Mouse (Mus musculus) kidney, embryonic 16.5 days (tissue): ENCODE results near the gene Olfr492. TPM values are rescaled to one million over a fixed set of nuclear protein-coding genes. Genes with fewer than 3 reads are reported as not detected.

ENCODE experiments used
- ATAC-seq: fragments of 200-750 bp; cut with Nextera tagmentation; 2 replicates; pipeline ENCODE4 v1.8.0; 2017; ENCODE audit warnings: moderate TSS enrichment; ENCODE audit not compliant: low FRiP score, low TSS enrichment
- H3K27ac ChIP-seq: fragments of 300-500 bp; sonication (generic); 2 replicates; pipeline ENCODE4 v1.5.1; 2014; ENCODE audit warnings: low read length
- H3K27me3 ChIP-seq: fragments of 300-500 bp; sonication (generic); 2 replicates; pipeline ENCODE4 v1.6.1; 2014; ENCODE audit warnings: low read length, control low read depth, mixed read lengths; ENCODE audit not compliant: insufficient read depth
- H3K36me3 ChIP-seq: fragments of 300-500 bp; sonication (generic); 2 replicates; pipeline ENCODE4 v1.6.1; 2014; ENCODE audit warnings: low read length, control low read depth, mixed read lengths; ENCODE audit not compliant: insufficient read depth
- H3K4me1 ChIP-seq: fragments of 300-500 bp; sonication (generic); 2 replicates; pipeline ENCODE4 v1.6.1; 2014; ENCODE audit warnings: low read length, control low read depth, mixed read lengths; ENCODE audit not compliant: insufficient read depth
- H3K4me2 ChIP-seq: fragments of 300-500 bp; sonication (generic); replicated peaks from 2 replicates; pipeline ENCODE4 v1.6.1; 2014; ENCODE audit warnings: low read depth, low read length
- H3K4me3 ChIP-seq: fragments of 300-500 bp; sonication (generic); 2 replicates; pipeline ENCODE4 v1.5.1; 2014; ENCODE audit warnings: mild to moderate bottlenecking, low read length
- H3K9ac ChIP-seq: fragments of 300-500 bp; sonication (generic); replicated peaks from 2 replicates; pipeline ENCODE4 v1.6.1; 2014; ENCODE audit warnings: low read length
- H3K9me3 ChIP-seq: fragments of 300-500 bp; sonication (generic); 2 replicates; pipeline ENCODE4 v1.6.1; 2016; ENCODE audit warnings: low read length, control low read depth
- WGBS: fragments of 180-500 bp; shearing (Covaris S2); extraction: QIAGEN DNeasy Blood & Tissue Kit; methylation state at CpG from one replicate; pipeline ENCODE4 v1.1.7; 2014; 5-methylcytosine and 5-hydroxymethylcytosine counted together
- polyA plus RNA-seq: library from polyadenylated mRNA; unstranded; fragments of >200 nt; fragmentation: Nextera tagmentation; extraction: Ambion mirVana; gene quantifications from 2 replicates; pipeline ENCODE4 v1.2.1, GENCODE M21; 2015

Gene Olfr492
- polyA plus RNA-seq, result not detected in 2 replicates

DNA sequence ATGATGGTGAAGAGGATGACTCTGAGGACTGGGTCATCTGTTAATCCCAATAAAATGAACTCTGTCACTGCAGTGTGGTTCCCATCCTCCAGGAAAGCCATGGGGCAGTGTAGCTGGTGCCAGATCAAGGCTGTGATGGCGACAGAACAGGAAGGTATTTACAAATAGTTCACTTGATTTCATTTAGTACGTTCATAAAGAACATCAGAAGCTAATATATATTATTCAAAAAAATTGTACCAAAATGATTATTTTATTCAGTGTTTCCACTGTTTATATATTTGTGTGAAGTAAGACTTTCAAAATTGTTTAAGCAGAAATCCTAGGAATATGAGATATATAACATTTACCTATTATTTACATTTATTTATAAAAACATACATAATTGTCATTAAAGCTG, at the start of gene Olfr492:
Olfr492 (minus strand) TSS at position 101 of the 400 bp plus-strand sequence.
- Histone ChIP-seq H3K36me3 (no peaks in the 10 kb centered on the region), H3K4me1 (no peaks in the 10 kb centered on the region), H3K4me3 (no peak within 1 kb of the TSS), H3K9ac (no peak within 1 kb of the TSS), H3K27me3 (no peaks in the 10 kb centered on the region), H3K27ac (no peak within 1 kb of the TSS), H3K4me2 (no peak within 1 kb of the TSS), H3K9me3 (no peaks in the 10 kb centered on the region)
- whole genome bisulfite sequencing, result 82% methylated on average over 2 of the region's 2 CpGs
- no peak for ATAC-seq

DNA sequence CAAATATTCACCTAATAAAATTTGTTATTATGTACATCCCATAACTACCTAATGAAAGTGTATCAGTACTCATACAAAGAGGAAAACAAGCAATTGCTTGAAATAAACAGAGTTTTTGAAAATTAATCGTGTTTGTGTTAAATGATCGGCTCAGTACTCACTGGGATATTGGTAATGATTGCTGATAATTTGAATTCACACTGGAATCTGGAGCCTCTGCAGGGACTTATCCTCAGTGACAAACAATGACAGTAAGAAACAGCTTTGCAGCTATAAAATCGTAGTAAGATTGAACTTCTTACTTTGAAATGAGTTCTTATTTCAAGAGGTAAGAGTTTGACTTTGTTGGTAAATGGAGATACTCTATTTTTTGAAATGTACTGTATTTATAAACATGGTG, 41.6 kb upstream of the Olfr492 start, which contains the start of gene Olfr494:
Olfr494 (plus strand) TSS at position 301 of the 400 bp plus-strand sequence.
- H3K9ac ChIP-seq, result no peak within 1 kb of the TSS
- ATAC-seq, result no peak
- no peak within 1 kb of the TSS for H3K27ac ChIP-seq
- H3K36me3 ChIP-seq, result no peaks in the 10 kb centered on the region
- H3K4me3 ChIP-seq, result no peak within 1 kb of the TSS
- no peaks in the 10 kb centered on the region for H3K27me3 ChIP-seq
- WGBS, result 80% methylated on average over 3 of the region's 3 CpGs
- no peak within 1 kb of the TSS for H3K4me2 ChIP-seq
- H3K4me1 ChIP-seq, result no peaks in the 10 kb centered on the region
- H3K9me3 ChIP-seq, result no peaks in the 10 kb centered on the region

DNA sequence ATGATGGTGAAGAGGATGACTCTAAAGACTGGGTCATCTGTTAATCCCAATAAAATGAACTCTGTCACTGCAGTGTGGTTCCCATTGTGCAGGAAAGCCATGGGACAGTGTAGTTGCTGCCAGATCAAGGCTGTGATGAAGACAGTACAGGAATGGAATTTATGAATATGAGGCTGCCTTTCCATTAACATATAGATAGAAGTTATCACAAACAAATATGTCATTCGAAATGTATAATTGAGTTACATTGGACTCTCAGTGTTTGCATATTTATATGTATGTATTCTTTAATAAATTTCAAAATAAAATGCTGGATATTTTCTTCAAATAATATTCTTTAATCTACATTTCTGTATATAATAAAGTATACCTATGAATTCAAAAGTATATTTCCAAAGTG, 23.4 kb upstream of the Olfr492 start, which contains the start of gene Olfr493:
Olfr493 (minus strand) TSS at position 101 of the 400 bp plus-strand sequence.
- no peak within 1 kb of the TSS for H3K4me2 ChIP-seq
- no peak within 1 kb of the TSS for H3K9ac ChIP-seq
- no peaks in the 10 kb centered on the region for H3K4me1 ChIP-seq
- H3K9me3 ChIP-seq, result no peaks in the 10 kb centered on the region
- ATAC-seq, result no peak
- no peak within 1 kb of the TSS for H3K27ac ChIP-seq
- H3K4me3 ChIP-seq, result no peak within 1 kb of the TSS
- H3K36me3 ChIP-seq, result no peaks in the 10 kb centered on the region
- 78% methylated on average over 1 of the region's 1 CpGs for WGBS
- H3K27me3 ChIP-seq, result no peaks in the 10 kb centered on the region

DNA sequence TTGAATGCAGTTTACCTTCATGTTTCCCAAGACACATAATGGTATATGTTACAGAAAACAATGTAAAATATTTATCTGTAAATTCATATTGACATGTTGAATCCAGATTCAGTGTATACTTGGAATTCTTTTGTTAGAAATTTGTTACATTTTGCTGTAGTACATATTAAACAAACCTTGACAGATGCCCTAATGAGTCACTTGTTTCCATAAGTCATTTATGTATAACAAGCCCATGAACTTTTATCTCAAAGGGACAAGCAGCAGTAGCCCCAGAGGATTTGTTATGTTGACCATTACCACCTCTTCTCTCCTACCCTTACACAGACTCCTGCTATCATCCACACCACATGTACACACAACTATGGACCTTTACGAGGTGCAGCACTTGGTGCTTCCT, 10.3 kb downstream of the Olfr492 start, which contains the start of gene Olfr491:
Olfr491 (plus strand) TSS at position 301 of the 400 bp plus-strand sequence.
- Histone ChIP-seq H3K9ac (no peak within 1 kb of the TSS), H3K4me3 (no peak within 1 kb of the TSS), H3K36me3 (no peaks in the 10 kb centered on the region), H3K4me2 (no peak within 1 kb of the TSS), H3K27ac (no peak within 1 kb of the TSS), H3K4me1 (no peaks in the 10 kb centered on the region), H3K27me3 (no peaks in the 10 kb centered on the region), H3K9me3 (no peaks in the 10 kb centered on the region)
- 67% methylated on average over 1 of the region's 1 CpGs for WGBS
- no peak for ATAC-seq

DNA sequence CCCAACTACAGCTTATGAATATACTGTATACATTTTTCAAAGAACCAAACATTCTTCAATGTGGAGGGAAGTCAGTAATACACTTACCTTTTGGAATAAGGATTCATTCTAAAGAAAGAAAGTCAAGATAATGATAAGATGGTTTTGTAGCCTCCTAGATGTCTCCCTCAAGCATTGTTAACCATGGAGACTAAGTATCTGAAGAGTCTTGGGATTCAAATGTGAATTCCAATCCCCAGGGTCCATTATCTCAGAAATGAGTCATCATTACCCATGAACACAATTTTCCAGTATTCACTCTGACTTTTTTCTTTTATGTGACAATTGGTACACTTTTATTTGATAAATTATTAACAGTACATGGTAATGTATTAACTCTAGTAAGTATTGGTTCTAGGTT, 34.6 kb downstream of the Olfr492 start, which contains the start of gene Olfr490:
Olfr490 (minus strand) TSS at position 101 of the 400 bp plus-strand sequence.
- Histone ChIP-seq H3K27me3 (no peaks in the 10 kb centered on the region), H3K36me3 (no peaks in the 10 kb centered on the region), H3K9me3 (no peaks in the 10 kb centered on the region), H3K27ac (no peak within 1 kb of the TSS), H3K9ac (no peak within 1 kb of the TSS), H3K4me1 (no peaks in the 10 kb centered on the region), H3K4me3 (no peak within 1 kb of the TSS), H3K4me2 (no peak within 1 kb of the TSS)
- no peak for ATAC-seq

Other genes starting within 250 kb of the Olfr492 start
- gene Olfr481, start 243.8 kb downstream of the Olfr492 start, polyA plus RNA-seq, result not detected in 2 replicates
- 0.07 and 0.13 TPM in 2 replicates for gene Olfr482, start 226.1 kb downstream of the Olfr492 start, polyA plus RNA-seq
- gene Olfr483, start 222.8 kb downstream of the Olfr492 start, polyA plus RNA-seq, result not detected in 2 replicates
- gene Olfr484, start 196.2 kb downstream of the Olfr492 start, polyA plus RNA-seq, result not detected in 2 replicates
- not detected in 2 replicates for gene Olfr485, start 163.8 kb downstream of the Olfr492 start, polyA plus RNA-seq
- not detected in 2 replicates for gene Olfr486, start 150.9 kb downstream of the Olfr492 start, polyA plus RNA-seq
- gene Olfr487, start 109.0 kb downstream of the Olfr492 start, polyA plus RNA-seq, result not detected in 2 replicates
- not detected in 2 replicates for gene Olfr488, start 65.3 kb downstream of the Olfr492 start, polyA plus RNA-seq
- gene Olfr490, start 34.7 kb downstream of the Olfr492 start, polyA plus RNA-seq, result not detected in 2 replicates
- gene Olfr491, start 10.2 kb downstream of the Olfr492 start, polyA plus RNA-seq, result not detected in 2 replicates
- gene Olfr493, start 23.3 kb upstream of the Olfr492 start, polyA plus RNA-seq, result not detected in 2 replicates
- gene Olfr494, start 41.7 kb upstream of the Olfr492 start, polyA plus RNA-seq, result not detected in 2 replicates
- not detected in 2 replicates for gene Olfr495, start 69.5 kb upstream of the Olfr492 start, polyA plus RNA-seq
- not detected in 2 replicates for gene Olfr497, start 96.7 kb upstream of the Olfr492 start, polyA plus RNA-seq
- gene Olfr498, start 141.7 kb upstream of the Olfr492 start, polyA plus RNA-seq, result not detected in 2 replicates
- not detected in 2 replicates for gene Olfr502, start 201.4 kb upstream of the Olfr492 start, polyA plus RNA-seq
- not detected in 2 replicates for gene Olfr503, start 220.9 kb upstream of the Olfr492 start, polyA plus RNA-seq
- gene Olfr504, start 242.1 kb upstream of the Olfr492 start, polyA plus RNA-seq, result not detected in 2 replicates